Mouse (Mus musculus) liver, postnatal 0 days (tissue): Measurements from ENCODE around the gene Etnk1. TPM values are rescaled to one million over a fixed set of nuclear protein-coding genes. Genes with fewer than 3 reads are reported as not detected.

Experiments used
- ATAC-seq: fragments of 200-750 bp; cut with Nextera tagmentation; 2 replicates; pipeline ENCODE4 v1.8.0; 2017; ENCODE audit warnings: mild to moderate bottlenecking, moderate library complexity
- DNase-seq: peaks from one replicate; pipeline ENCODE4 v3.0.0-alpha.2; 2016
- H3K27ac ChIP-seq: fragments of 300-500 bp; sonication (generic); 2 replicates; pipeline ENCODE4 v1.5.1; 2014; ENCODE audit warnings: antibody characterized with exemption, moderate library complexity, mild to moderate bottlenecking, low read depth
- H3K27me3 ChIP-seq: fragments of 300-500 bp; sonication (generic); 2 replicates; pipeline ENCODE4 v1.6.1; 2014; ENCODE audit warnings: low read length, control low read depth, mixed read lengths; ENCODE audit not compliant: insufficient read depth
- H3K36me3 ChIP-seq: fragments of 300-500 bp; sonication (generic); replicated peaks from 2 replicates; pipeline ENCODE4 v1.6.1; 2014; ENCODE audit warnings: mild to moderate bottlenecking, control low read depth, low read length, moderate library complexity, mixed read lengths; ENCODE audit not compliant: insufficient read depth
- H3K4me1 ChIP-seq: fragments of 300-500 bp; sonication (generic); 2 replicates; pipeline ENCODE4 v1.6.1; 2014; ENCODE audit warnings: antibody characterized with exemption, mild to moderate bottlenecking, control low read depth; ENCODE audit not compliant: insufficient read depth
- H3K4me2 ChIP-seq: fragments of 300-500 bp; sonication (generic); 2 replicates; pipeline ENCODE4 v1.6.1; 2014; ENCODE audit warnings: low read depth, mild to moderate bottlenecking, low read length, moderate library complexity, mixed read lengths
- H3K4me3 ChIP-seq: fragments of 300-500 bp; sonication (generic); 2 replicates; pipeline ENCODE4 v1.5.1; 2014; ENCODE audit warnings: low read depth, low read length
- H3K9ac ChIP-seq: fragments of 300-500 bp; sonication (generic); replicated peaks from 2 replicates; pipeline ENCODE4 v1.6.1; 2014; ENCODE audit warnings: mild to moderate bottlenecking, moderate library complexity
- H3K9me3 ChIP-seq: fragments of 300-500 bp; sonication (generic); 2 replicates; pipeline ENCODE4 v1.6.1; 2016; ENCODE audit warnings: mild to moderate bottlenecking, control low read depth, low read length, mixed read lengths
- CTCF ChIP-seq: sonication (generic); IDR thresholded peaks from 2 replicates; pipeline ENCODE4 v1.5.1; 2016; ENCODE audit warnings: antibody characterized with exemption, low read depth
- EP300 ChIP-seq: IDR thresholded peaks from 2 replicates; pipeline ENCODE4 v1.6.1; 2016; ENCODE audit warnings: antibody characterized with exemption, low read depth, mild to moderate bottlenecking
- WGBS: fragments of 180-500 bp; shearing (Covaris S2); extraction: QIAGEN DNeasy Blood & Tissue Kit; methylation state at CpG from one replicate; pipeline ENCODE4 v1.1.7; 2014; ENCODE audit not compliant: insufficient replicate concordance; 5-methylcytosine and 5-hydroxymethylcytosine counted together
- polyA plus RNA-seq: library from polyadenylated mRNA; unstranded; fragments of >200 nt; fragmentation: Nextera tagmentation; extraction: Ambion mirVana; gene quantifications from 2 replicates; pipeline ENCODE4 v1.2.1, GENCODE M21; 2015

The Etnk1 gene
- polyA plus RNA-seq, 1 experiment from 2014 or later, result 6.9 TPM

- TF ChIP-seq CTCF (no peak), EP300 (no peak)
- Histone ChIP-seq H3K4me1 (peaks cover 5% of the 10 kb centered on the region; the same call in 1 of the 2 replicates), H3K4me2 (no peak overlapping the region), H3K4me3 (no peak overlapping the region), H3K9ac (no peak overlapping the region), H3K9me3 (no peaks in the 10 kb centered on the region), H3K27me3 (no peaks in the 10 kb centered on the region), H3K27ac (no peak overlapping the region), H3K36me3 (no peaks in the 10 kb centered on the region)
- WGBS, result 86% methylated on average over 6 of the region's 6 CpGs
- DNase-seq, result no peak
- ATAC-seq, result no peak
These were observed 6.3 kb upstream of the Etnk1 start for GRCm38 (mm10) chr6:143160572-143161231.

GRCm38 (mm10) chr6:143162161-143162877 lies 4.7 kb upstream of the Etnk1 start:
- no peak for TF ChIP-seq CTCF
- TF ChIP-seq EP300, result no peak

DNA sequence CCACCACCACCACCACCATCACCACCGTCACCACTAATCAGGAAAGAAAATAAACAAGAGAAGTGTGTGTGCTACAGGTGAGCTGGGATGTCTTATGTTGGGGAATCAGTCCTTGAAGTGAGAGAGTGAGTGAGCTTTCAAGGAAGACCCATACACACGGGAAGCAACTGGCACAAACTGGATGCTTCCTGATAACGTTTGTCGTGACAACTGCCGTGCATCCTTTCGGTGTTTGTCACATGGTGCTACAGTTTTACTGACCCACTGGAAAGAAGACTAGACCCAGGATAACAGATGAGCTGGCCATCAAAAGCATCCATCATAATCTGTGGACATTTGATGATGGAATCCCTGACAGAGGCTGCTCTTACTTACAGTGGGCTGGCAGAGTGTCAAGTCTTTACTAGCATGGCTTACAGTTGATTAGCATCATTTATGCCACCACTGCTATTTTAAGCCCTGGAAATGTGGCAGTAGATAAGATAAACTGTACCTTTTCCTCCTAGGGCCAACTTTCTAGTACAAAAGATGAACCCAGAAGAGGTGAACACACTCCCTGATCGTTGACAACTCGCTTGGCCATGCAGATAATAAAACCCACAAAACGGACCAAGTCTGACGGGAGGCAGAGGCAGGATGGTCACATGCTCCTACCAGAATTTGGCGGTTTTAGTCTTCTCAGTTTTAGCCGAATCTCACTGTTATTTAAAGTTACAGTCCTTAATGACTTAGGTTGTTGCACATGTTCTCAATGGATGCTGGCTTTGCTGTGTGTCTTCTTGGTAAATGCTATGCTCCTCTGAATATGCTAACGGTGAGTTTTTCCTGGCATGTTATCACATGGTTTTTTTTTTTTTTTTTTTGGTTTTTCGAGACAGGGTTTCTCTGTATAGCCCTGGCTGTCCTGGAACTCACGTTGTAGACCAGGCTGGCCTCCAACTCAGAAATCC lies 2.8 kb upstream of the Etnk1 start:
- no peaks in the 10 kb centered on the region for H3K36me3 ChIP-seq
- WGBS, result 51% methylated on average over 15 of the region's 15 CpGs
- H3K27ac ChIP-seq, result no peak overlapping the region
- DNase-seq, result no peak
- H3K9ac ChIP-seq, result no peak overlapping the region; the same call in 1 of the 2 replicates
- peak overlapping the region; percentile 27; the same call in 1 of the 2 replicates for H3K4me2 ChIP-seq
- H3K9me3 ChIP-seq, result no peaks in the 10 kb centered on the region
- H3K4me3 ChIP-seq, result no peak overlapping the region
- no peak for ATAC-seq
- H3K27me3 ChIP-seq, result no peaks in the 10 kb centered on the region
- H3K4me1 ChIP-seq, result peaks cover 20% of the 10 kb centered on the region
- TF ChIP-seq CTCF (no peak), EP300 (peak; percentile 88)

More at GRCm38 (mm10) chr6:143162161-143162877, 4.7 kb upstream of the Etnk1 start:
- H3K36me3 ChIP-seq, result no peaks in the 10 kb centered on the region
- H3K9ac ChIP-seq, result no peak overlapping the region
- H3K4me1 ChIP-seq, result peaks cover 12% of the 10 kb centered on the region
- H3K27ac ChIP-seq, result no peak overlapping the region
- no peaks in the 10 kb centered on the region for H3K27me3 ChIP-seq
- 66% methylated on average over 11 of the region's 12 CpGs for WGBS
- no peak for ATAC-seq
- no peaks in the 10 kb centered on the region for H3K9me3 ChIP-seq
- no peak for DNase-seq
- H3K4me3 ChIP-seq, result no peak overlapping the region
- H3K4me2 ChIP-seq, result no peak overlapping the region

- Histone ChIP-seq H3K4me1 (peaks cover 27% of the 10 kb centered on the region), H3K9me3 (no peaks in the 10 kb centered on the region)
- TF ChIP-seq CTCF (no peak), EP300 (no peak)
These were observed 2.1 kb upstream of the Etnk1 start for GRCm38 (mm10) chr6:143164906-143165255.

GRCm38 (mm10) chr6:143165404-143166257 lies 1.4 kb upstream of the Etnk1 start:
- ATAC-seq (no peak), DNase-seq (no peak)
- TF ChIP-seq CTCF, result no peak
- no peak for TF ChIP-seq EP300
- 54% methylated on average over 15 of the region's 15 CpGs for WGBS
- Histone ChIP-seq H3K4me3 (peak overlapping the region; percentile 94), H3K27me3 (no peaks in the 10 kb centered on the region), H3K9ac (peak overlapping the region; percentile 92), H3K4me2 (peak overlapping the region; percentile 91), H3K27ac (peak overlapping the region; percentile 95), H3K4me1 (peaks cover 33% of the 10 kb centered on the region), H3K9me3 (no peaks in the 10 kb centered on the region), H3K36me3 (no peaks in the 10 kb centered on the region)

More at GRCm38 (mm10) chr6:143164906-143165255, 2.1 kb upstream of the Etnk1 start:
- H3K4me3 ChIP-seq, result no peak overlapping the region
- DNase-seq (no peak), ATAC-seq (no peak)
- H3K27ac ChIP-seq, result no peak overlapping the region
- H3K9ac ChIP-seq, result no peak overlapping the region
- no peak overlapping the region for H3K4me2 ChIP-seq
- H3K27me3 ChIP-seq, result no peaks in the 10 kb centered on the region
- 74% methylated on average over 8 of the region's 8 CpGs for WGBS
- no peaks in the 10 kb centered on the region for H3K36me3 ChIP-seq
